Mouse (Mus musculus) forebrain, embryonic 14.5 days (tissue): ENCODE measurements around the gene Rgs7bp. TPM values are rescaled to one million over a fixed set of nuclear protein-coding genes. Genes with fewer than 3 reads are reported as not detected.

ENCODE experiments used
- ATAC-seq: fragments of 200-750 bp; cut with Nextera tagmentation; 2 replicates; pipeline ENCODE4 v1.8.0; 2017; ENCODE audit warnings: mild to moderate bottlenecking, moderate library complexity
- DNase-seq: peaks from one replicate; pipeline ENCODE4 v3.0.0-alpha.2; 2015; ENCODE audit warnings: low spot score
- H3K27ac ChIP-seq: fragments of 300-500 bp; sonication (generic); 2 replicates; pipeline ENCODE4 v1.5.1; 2014; ENCODE audit warnings: low read depth, mild to moderate bottlenecking, control low read depth, low read length, moderate library complexity
- H3K27me3 ChIP-seq: fragments of 300-500 bp; sonication (generic); replicated peaks from 2 replicates; pipeline ENCODE4 v1.6.1; 2014; ENCODE audit warnings: low read length, control low read depth, mixed read lengths; ENCODE audit not compliant: control insufficient read depth, insufficient read depth
- H3K36me3 ChIP-seq: fragments of 300-500 bp; sonication (generic); 2 replicates; pipeline ENCODE4 v1.6.1; 2014; ENCODE audit warnings: low read length, control low read depth; ENCODE audit not compliant: control insufficient read depth, insufficient read depth
- H3K4me1 ChIP-seq: fragments of 300-500 bp; sonication (generic); 2 replicates; pipeline ENCODE4 v1.6.1; 2014; ENCODE audit warnings: antibody characterized with exemption, low read length, control low read depth; ENCODE audit not compliant: control insufficient read depth, insufficient read depth
- H3K4me2 ChIP-seq: fragments of 300-500 bp; sonication (generic); 2 replicates; pipeline ENCODE4 v1.6.1; 2014; ENCODE audit warnings: mild to moderate bottlenecking, control low read depth, low read length
- H3K4me3 ChIP-seq: fragments of 300-500 bp; sonication (generic); 2 replicates; pipeline ENCODE4 v1.5.1; 2014; ENCODE audit warnings: low read depth, low read length, control low read depth
- H3K9ac ChIP-seq: fragments of 300-500 bp; sonication (generic); 2 replicates; pipeline ENCODE4 v1.6.1; 2014; ENCODE audit warnings: mild to moderate bottlenecking, low read length, control low read depth, moderate library complexity
- H3K9me3 ChIP-seq: fragments of 300-500 bp; sonication (generic); replicated peaks from 2 replicates; pipeline ENCODE4 v1.6.1; 2016; ENCODE audit warnings: low read length, control low read depth, mixed read lengths; ENCODE audit not compliant: control insufficient read depth
- WGBS: fragments of 180-500 bp; shearing (Covaris S2); extraction: QIAGEN DNeasy Blood & Tissue Kit; methylation state at CpG from one replicate; pipeline ENCODE4 v1.1.7; 2014; 5-methylcytosine and 5-hydroxymethylcytosine counted together
- polyA plus RNA-seq: library from polyadenylated mRNA; unstranded; fragments of >200 nt; fragmentation: Nextera tagmentation; extraction: Ambion mirVana; gene quantifications from 2 replicates; pipeline ENCODE4 v1.2.1, GENCODE M21; 2014

Rgs7bp gene
- 2.0 and 3.7 TPM in 2 replicates for polyA plus RNA-seq

DNA sequence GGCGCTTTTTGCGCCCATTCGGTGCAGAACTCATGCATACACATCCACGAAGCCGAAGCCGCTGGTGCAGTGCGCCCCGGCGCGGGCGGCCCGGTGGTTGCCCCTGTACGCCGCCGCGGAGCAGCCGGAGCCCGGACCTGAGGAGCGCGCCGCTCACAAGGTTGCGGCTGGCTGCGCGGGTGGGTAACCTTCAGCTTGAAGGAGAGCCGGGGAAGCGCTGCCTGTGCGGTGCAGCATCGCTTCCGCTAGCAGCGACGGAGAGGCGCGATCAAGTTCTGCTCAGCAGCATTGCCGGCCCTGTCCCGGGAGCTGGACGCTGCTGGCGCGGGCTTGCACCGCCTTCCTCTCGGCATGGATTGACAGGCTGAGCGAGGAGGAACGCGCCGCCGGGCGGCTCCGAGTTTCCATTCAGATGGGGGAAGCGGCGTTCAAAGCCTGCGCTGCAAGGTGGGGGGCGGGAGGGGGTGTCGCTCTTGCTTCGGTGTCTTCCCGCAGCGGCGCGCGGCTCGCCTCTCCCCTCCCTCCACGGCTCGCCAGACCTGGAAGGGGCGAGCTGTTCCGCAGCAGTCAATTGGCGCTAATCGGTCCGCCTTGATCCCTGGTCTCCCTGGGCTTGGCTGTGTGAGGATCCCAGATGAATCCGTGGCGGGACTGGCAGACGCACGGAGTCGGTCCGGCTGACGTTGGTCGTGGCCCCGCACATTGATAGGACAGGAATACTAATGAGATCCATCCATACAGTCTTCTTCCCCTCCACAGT, at the start of gene Rgs7bp:
Gene Rgs7bp (minus strand): TSS at position 750 of the 760 bp plus-strand sequence.
- Histone ChIP-seq H3K27ac (peak within 1 kb of the TSS; percentile 84), H3K4me1 (peaks cover 9% of the 10 kb centered on the region), H3K27me3 (no peaks in the 10 kb centered on the region), H3K4me2 (peak within 1 kb of the TSS; percentile 91), H3K36me3 (no peaks in the 10 kb centered on the region), H3K9ac (peak within 1 kb of the TSS; percentile 77), H3K4me3 (peak within 1 kb of the TSS; percentile 68), H3K9me3 (no peaks in the 10 kb centered on the region)
- WGBS: under 1% methylated on average over 75 of the region's 75 CpGs
- ATAC-seq: peak; percentile 92
- peak; percentile 85 for DNase-seq

DNA sequence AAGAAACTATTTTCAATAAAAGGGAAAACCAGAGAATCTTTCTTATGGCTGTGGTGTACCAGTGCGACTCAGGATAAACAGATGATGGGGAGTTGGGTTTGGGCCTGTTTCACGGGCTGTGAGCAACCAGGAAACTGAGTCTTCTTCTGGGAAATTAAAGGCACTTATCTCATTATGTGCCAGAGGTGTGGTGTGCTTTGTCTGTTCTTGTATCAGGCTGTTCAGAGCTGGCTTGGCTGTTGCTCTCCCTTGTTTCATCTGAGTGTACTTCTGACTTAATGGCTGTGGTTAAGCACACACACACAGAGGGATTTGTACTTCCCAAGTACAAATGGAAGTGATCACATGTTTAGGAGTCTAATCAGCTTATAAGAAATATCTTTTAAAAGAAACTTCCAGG, 49.7 kb upstream of the Rgs7bp start:
- Histone ChIP-seq H3K4me2 (no peak overlapping the region), H3K4me3 (no peak overlapping the region), H3K27ac (no peak overlapping the region), H3K36me3 (no peaks in the 10 kb centered on the region), H3K4me1 (no peaks in the 10 kb centered on the region), H3K9ac (no peak overlapping the region), H3K9me3 (no peaks in the 10 kb centered on the region), H3K27me3 (no peaks in the 10 kb centered on the region)
- DNase-seq (no peak), ATAC-seq (no peak)
- WGBS: 77% methylated on average over 2 of the region's 2 CpGs

DNA sequence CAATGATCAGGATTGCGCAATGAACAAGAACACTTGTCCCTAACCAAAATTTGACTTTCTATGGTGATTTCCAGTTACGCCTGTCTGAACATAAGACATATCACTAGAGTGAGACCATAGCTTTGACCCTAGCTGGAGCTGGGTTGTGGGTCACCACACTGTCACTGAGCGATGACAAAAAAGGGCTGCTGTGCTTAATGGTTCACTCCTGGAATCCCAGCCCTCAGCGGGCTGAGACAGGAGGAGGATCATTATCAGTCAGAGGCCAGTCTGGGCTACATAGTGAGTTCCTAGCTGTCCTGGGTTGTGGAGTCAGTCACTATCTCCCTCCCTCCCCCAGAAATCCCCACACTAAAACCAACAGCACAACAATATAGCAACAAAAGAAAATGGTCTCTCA, 46.0 kb upstream of the Rgs7bp start:
- Histone ChIP-seq H3K4me3 (no peak overlapping the region), H3K9me3 (no peaks in the 10 kb centered on the region), H3K9ac (no peak overlapping the region), H3K4me2 (no peak overlapping the region), H3K27me3 (no peaks in the 10 kb centered on the region), H3K36me3 (no peaks in the 10 kb centered on the region), H3K4me1 (no peaks in the 10 kb centered on the region), H3K27ac (no peak overlapping the region)
- 86% methylated on average over 4 of the region's 4 CpGs for WGBS
- DNase-seq: no peak
- no peak for ATAC-seq

DNA sequence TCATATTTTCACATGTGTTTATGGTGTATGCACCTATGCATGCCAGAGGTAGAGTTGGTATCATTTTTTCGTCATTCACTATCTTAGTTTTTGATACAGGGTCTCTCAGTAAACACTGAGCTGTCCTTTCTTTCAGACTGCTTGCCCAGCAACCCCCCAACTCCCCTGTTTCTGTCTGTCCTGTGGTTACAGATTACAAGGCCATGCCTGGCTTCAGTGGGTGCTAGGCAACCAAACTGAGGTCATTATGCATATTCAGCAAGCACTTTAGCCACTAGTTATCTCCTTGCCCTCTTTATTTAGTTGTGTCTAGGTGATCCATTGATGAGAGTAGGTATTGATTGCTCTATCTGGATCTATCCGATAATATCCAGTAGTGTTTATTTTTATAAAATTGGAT, 41.6 kb upstream of the Rgs7bp start:
- H3K27ac ChIP-seq: no peak overlapping the region
- no peak overlapping the region for H3K4me2 ChIP-seq
- H3K9ac ChIP-seq: no peak overlapping the region
- no peaks in the 10 kb centered on the region for H3K9me3 ChIP-seq
- no peaks in the 10 kb centered on the region for H3K4me1 ChIP-seq
- WGBS: 78% methylated on average over 2 of the region's 2 CpGs
- no peaks in the 10 kb centered on the region for H3K27me3 ChIP-seq
- ATAC-seq (no peak), DNase-seq (no peak)
- no peaks in the 10 kb centered on the region for H3K36me3 ChIP-seq
- H3K4me3 ChIP-seq: no peak overlapping the region

DNA sequence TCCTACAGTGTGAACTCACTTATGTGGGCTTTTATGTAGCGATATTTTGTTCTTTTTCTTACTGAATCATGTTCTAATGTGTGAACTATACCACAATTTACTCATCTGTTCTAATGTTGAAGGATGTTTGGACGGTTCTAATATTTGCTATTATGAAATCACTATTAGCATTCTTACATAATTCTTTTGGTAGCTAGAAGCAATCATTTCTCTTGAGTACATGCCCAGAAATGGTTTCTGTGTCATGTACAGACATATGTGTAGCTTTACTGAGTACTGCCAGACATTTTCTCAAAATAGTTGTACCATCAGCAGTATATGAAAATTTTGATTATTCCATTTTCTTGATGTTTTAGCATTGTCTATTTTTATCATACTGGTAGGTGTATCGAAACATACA, 34.5 kb upstream of the Rgs7bp start:
- no peaks in the 10 kb centered on the region for H3K27me3 ChIP-seq
- DNase-seq (no peak), ATAC-seq (no peak)
- H3K4me3 ChIP-seq: no peak overlapping the region
- H3K9me3 ChIP-seq: no peaks in the 10 kb centered on the region
- H3K4me1 ChIP-seq: no peaks in the 10 kb centered on the region
- H3K4me2 ChIP-seq: no peak overlapping the region
- no peak overlapping the region for H3K9ac ChIP-seq
- H3K27ac ChIP-seq: no peak overlapping the region
- H3K36me3 ChIP-seq: no peaks in the 10 kb centered on the region
- 92% methylated on average over 3 of the region's 3 CpGs for WGBS

DNA sequence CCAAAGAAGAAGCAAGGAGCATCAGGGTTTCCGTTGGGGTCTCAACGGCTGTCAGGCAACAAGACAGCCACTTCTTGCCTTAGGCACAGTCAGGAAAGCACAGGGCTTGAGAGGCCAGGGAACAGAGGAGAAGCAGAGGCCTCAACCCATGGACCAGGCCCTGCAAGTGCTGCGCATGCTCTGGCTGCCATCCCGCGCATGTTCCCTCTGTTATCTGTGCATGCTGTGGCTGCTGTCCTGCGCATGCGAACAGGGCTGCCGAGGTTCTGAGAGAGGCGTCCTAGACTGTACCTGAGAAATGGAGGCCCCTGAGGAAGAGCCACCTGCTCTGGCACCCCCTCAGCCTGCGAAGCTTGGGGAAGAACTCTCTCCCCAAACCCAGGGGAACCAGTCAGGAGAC, 27.1 kb upstream of the Rgs7bp start, which contains the start of gene 4933425L06Rik:
Gene 4933425L06Rik (plus strand): TSS at position 261 of the 400 bp plus-strand sequence.
- WGBS: 87% methylated on average over 10 of the region's 10 CpGs
- ATAC-seq: no peak
- Histone ChIP-seq H3K9me3 (no peaks in the 10 kb centered on the region), H3K9ac (no peak within 1 kb of the TSS), H3K27me3 (no peaks in the 10 kb centered on the region), H3K27ac (no peak within 1 kb of the TSS), H3K4me3 (no peak within 1 kb of the TSS), H3K4me2 (no peak within 1 kb of the TSS), H3K36me3 (no peaks in the 10 kb centered on the region), H3K4me1 (no peaks in the 10 kb centered on the region)
- no peak for DNase-seq

DNA sequence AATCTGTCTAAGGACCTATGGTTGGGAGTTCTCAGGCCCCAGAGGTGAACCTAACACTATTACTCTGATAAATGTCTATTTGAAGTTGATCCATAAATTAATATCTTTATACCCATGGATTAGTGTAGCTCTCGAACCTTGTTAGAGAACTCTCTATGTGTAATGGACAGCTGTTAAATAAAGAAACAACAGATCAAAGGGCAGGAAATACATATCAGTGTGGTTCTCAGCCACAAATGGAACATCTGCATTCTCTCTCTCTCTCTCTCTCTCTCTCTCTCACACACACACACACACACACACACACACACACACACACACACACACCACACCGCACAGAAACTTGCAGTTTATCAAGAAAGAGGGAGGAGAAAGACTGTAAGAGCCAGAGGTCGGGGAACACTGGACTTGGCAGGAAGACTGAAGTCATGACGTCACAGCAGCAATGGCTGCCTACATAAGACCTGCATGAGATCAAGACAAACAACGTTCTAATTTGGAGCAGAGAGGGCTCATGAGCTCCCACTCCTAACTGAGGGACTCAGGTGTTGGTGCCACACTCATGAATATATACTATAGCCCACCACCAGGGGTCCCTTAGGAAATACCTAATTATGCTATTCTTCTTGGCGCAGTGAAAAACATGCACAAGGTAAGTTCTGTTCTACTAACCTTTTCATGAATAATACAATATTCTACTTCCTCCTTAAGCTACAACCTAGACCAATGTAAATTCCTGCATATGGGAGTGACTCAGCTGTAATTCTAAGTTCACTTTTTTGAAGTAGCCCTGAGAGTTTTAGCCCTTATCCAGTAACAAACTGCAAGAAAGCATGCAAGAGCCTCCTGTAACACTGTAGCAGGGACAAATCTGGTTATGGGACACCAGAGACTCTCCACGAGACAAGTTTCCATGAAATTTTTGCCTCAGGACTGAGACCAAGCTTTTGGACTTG, 12.4 kb upstream of the Rgs7bp start:
- no peaks in the 10 kb centered on the region for H3K9me3 ChIP-seq
- no peaks in the 10 kb centered on the region for H3K27me3 ChIP-seq
- H3K4me3 ChIP-seq: no peak overlapping the region
- no peak overlapping the region for H3K4me2 ChIP-seq
- no peaks in the 10 kb centered on the region for H3K36me3 ChIP-seq
- ATAC-seq: no peak
- H3K9ac ChIP-seq: no peak overlapping the region
- no peak for DNase-seq
- H3K27ac ChIP-seq: no peak overlapping the region
- no peaks in the 10 kb centered on the region for H3K4me1 ChIP-seq
- WGBS: 73% methylated on average over 6 of the region's 7 CpGs

DNA sequence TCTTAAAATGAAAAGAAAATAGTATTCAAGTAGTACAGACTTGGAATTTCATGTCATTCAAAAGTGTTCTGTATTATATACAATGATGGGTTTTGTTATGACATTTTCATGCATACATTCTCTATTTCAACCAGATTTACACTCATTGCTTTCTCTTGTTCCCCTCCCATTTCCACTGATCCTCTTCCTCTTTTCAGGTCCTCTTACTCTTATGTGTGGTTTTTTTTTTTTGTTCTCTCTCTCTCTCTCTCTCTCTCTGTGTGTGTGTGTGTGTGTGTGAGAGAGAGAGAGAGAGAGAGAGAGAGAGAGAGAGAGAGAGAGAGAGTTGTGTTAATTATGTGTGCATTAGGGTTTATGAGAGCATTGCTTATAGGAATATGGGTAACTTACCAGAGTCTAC, 11.4 kb upstream of the Rgs7bp start:
- no peak for DNase-seq
- Histone ChIP-seq H3K9me3 (no peaks in the 10 kb centered on the region), H3K4me2 (no peak overlapping the region), H3K27ac (no peak overlapping the region), H3K27me3 (no peaks in the 10 kb centered on the region), H3K9ac (no peak overlapping the region), H3K4me3 (no peak overlapping the region), H3K36me3 (no peaks in the 10 kb centered on the region), H3K4me1 (no peaks in the 10 kb centered on the region)
- no peak for ATAC-seq
